Mouse (Mus musculus) regulatory T cell (primary cell): Measurements from ENCODE around the gene Chmp4b.

ENCODE experiments used
- in situ Hi-C: fragments of 300-600 bp; cut with MboI, MseI; formaldehyde crosslinking; loops from one replicate; pipeline ENCODE4 v1.15.1; 2025; ENCODE audit warnings: high pct_unique_total_duplicates

Gene Chmp4b

GRCm38 (mm10) chr2:154641176-154641575, 10.3 kb upstream of the Chmp4b start:
- in situ Hi-C loops, result no loop called here

GRCm38 (mm10) chr2:154642005-154642459, 9.5 kb upstream of the Chmp4b start:
- in situ Hi-C loops, result no loop called here

GRCm38 (mm10) chr2:154642712-154643385, 8.7 kb upstream of the Chmp4b start:
- in situ Hi-C loops, result no loop called here

- in situ Hi-C loops, result no loop called here
These were observed 4.9 kb upstream of the Chmp4b start for GRCm38 (mm10) chr2:154646634-154647033.

- in situ Hi-C loops, result no loop called here
These were observed 3.4 kb upstream of the Chmp4b start for GRCm38 (mm10) chr2:154648086-154648485.

GRCm38 (mm10) chr2:154650404-154650803, 1.1 kb upstream of the Chmp4b start:
- in situ Hi-C loops, result no loop called here

GRCm38 (mm10) chr2:154654976-154655375, 3.5 kb downstream of the Chmp4b start:
- in situ Hi-C loops, result no loop called here

GRCm38 (mm10) chr2:154655878-154656414, 4.4 kb downstream of the Chmp4b start:
- in situ Hi-C loops, result no loop called here

GRCm38 (mm10) chr2:154656710-154657485, 5.4 kb downstream of the Chmp4b start:
- in situ Hi-C loops, result no loop called here

GRCm38 (mm10) chr2:154657486-154658237, 6.2 kb downstream of the Chmp4b start:
- in situ Hi-C loops, result no loop called here

GRCm38 (mm10) chr2:154659070-154659469, 7.6 kb downstream of the Chmp4b start:
- in situ Hi-C loops, result no loop called here

GRCm38 (mm10) chr2:154659531-154660074, 8.1 kb downstream of the Chmp4b start:
- in situ Hi-C loops, result no loop called here

GRCm38 (mm10) chr2:154668680-154669079, 17.2 kb downstream of the Chmp4b start:
- in situ Hi-C loops, result no loop called here

GRCm38 (mm10) chr2:154670106-154670505, 18.6 kb downstream of the Chmp4b start:
- in situ Hi-C loops, result no loop called here

- in situ Hi-C loops, result no loop called here
These were observed 19.2 kb downstream of the Chmp4b start for GRCm38 (mm10) chr2:154670741-154671140.

- in situ Hi-C loops, result no loop called here
These were observed 22.5 kb downstream of the Chmp4b start for GRCm38 (mm10) chr2:154674008-154674407.

GRCm38 (mm10) chr2:154676653-154677609, 25.4 kb downstream of the Chmp4b start:
- in situ Hi-C loops, result no loop called here

GRCm38 (mm10) chr2:154677651-154678139, 26.2 kb downstream of the Chmp4b start:
- in situ Hi-C loops, result no loop called here

GRCm38 (mm10) chr2:154678995-154679394, 27.5 kb downstream of the Chmp4b start:
- in situ Hi-C loops, result no loop called here

GRCm38 (mm10) chr2:154680337-154680736, 28.8 kb downstream of the Chmp4b start:
- in situ Hi-C loops, result no loop called here
